Mouse (Mus musculus) layer of hippocampus, adult 18-20 months (tissue): ENCODE measurements around the gene Cblc. TPM values are rescaled to one million over a fixed set of nuclear protein-coding genes. Genes with fewer than 3 reads are reported as not detected.

ENCODE experiments used
- total RNA-seq, 2 experiments: library from RNA; stranded (reverse); gene quantifications; 2 replicates each; pipeline ENCODE4 v1.2.3; 2021

Cblc gene
- total RNA-seq, 2 experiments from 2014 or later, result not detected

Other genes with a start within 250 kb of the Cblc start
- gene Ppp1r37, start 233.7 kb downstream of the Cblc start, total RNA-seq, result 100 to 1,000 TPM; 122 to 129 TPM
- under 1 TPM; 0.74 to 0.89 TPM for gene Zfp296, start 219.5 kb downstream of the Cblc start, total RNA-seq
- gene Gemin7, start 219.2 kb downstream of the Cblc start, total RNA-seq, result 10 to 100 TPM; 44.4 to 45.6 TPM
- gene Clasrp, start 192.3 kb downstream of the Cblc start, total RNA-seq, result 10 to 100 TPM; 79.5 to 81.8 TPM
- gene Relb, start 167.4 kb downstream of the Cblc start, total RNA-seq, result 1 to 10 TPM; 9.1 to 9.7 TPM
- 100 to 1,000 TPM; 133 to 143 TPM for gene Clptm1, start 131.8 kb downstream of the Cblc start, total RNA-seq
- gene Apoc2, start 118.9 kb downstream of the Cblc start, total RNA-seq, result not detected
- gene Gm44805, start 115.4 kb downstream of the Cblc start, total RNA-seq, result not detected
- not detected for gene Apoc4, start 115.3 kb downstream of the Cblc start, total RNA-seq
- 1 to 10 TPM; 5.8 to 8.7 TPM for gene Apoc1, start 104.1 kb downstream of the Cblc start, total RNA-seq
- gene Apoe, start 97.6 kb downstream of the Cblc start, total RNA-seq, result 1,000 to 10,000 TPM; 2,690 to 2,764 TPM
- gene Tomm40, start 81.4 kb downstream of the Cblc start, total RNA-seq, result 100 to 1,000 TPM; 110 to 114 TPM
- 1 to 10 TPM; 5.0 to 5.1 TPM for gene Nectin2, start 46.3 kb downstream of the Cblc start, total RNA-seq
- gene Bcam, start 25.8 kb downstream of the Cblc start, total RNA-seq, result 10 to 100 TPM; 12.4 to 12.9 TPM
- 1 to 10 TPM in 1 of 2 experiments, under 1 TPM in 1; 0.27 to 1.1 TPM for gene Bcl3, start 26.0 kb upstream of the Cblc start, total RNA-seq
- 1 to 10 TPM; 1.2 to 2.3 TPM for gene Gm19345, start 55.2 kb upstream of the Cblc start, total RNA-seq
- not detected for gene Ceacam16, start 64.5 kb upstream of the Cblc start, total RNA-seq
- gene Ceacam19, start 91.2 kb upstream of the Cblc start, total RNA-seq, result not detected
- 10 to 100 TPM; 12.4 to 12.8 TPM for gene Pvr, start 124.4 kb upstream of the Cblc start, total RNA-seq
- not detected for gene Igsf23, start 153.9 kb upstream of the Cblc start, total RNA-seq
- gene Ceacam20, start 168.6 kb upstream of the Cblc start, total RNA-seq, result not detected
- gene Nlrp9b, start 194.7 kb upstream of the Cblc start, total RNA-seq, result not detected